Mouse (Mus musculus): ENCODE measurements at regions not wholly inside any gene's neighbourhood (a gene's known extent, or its start where the extent isn't known, plus 50 kb on each side); places are given as distances from the start of the nearest gene placed in this dataset.

GRCm38 (mm10) chr17:88325910-88326739, 114.4 kb upstream of the Foxn2 start:
- TF ChIP-seq CTCF (IDR thresholded peaks at IDR 0.05; ENCODE audit: extremely low read depth, insufficient read depth, insufficient read length, insufficient replicate concordance) (no peak), POLR2A (IDR thresholded peaks at IDR 0.05; ENCODE audit: low read depth, low read length) (no peak)
